Mouse (Mus musculus): ENCODE data around the gene Dph2. TPM values are rescaled to one million over a fixed set of nuclear protein-coding genes. Genes with fewer than 3 reads are reported as not detected.

The Dph2 gene
- polyA plus RNA-seq, 1 experiment from 2014 or later: 27.1 TPM

- H3K36me3 ChIP-seq: peaks cover 93% of the 10 kb centered on the region
Measured at GRCm38 (mm10) chr4:117904761-117905160, 12.9 kb upstream of the Dph2 start.

DNA sequence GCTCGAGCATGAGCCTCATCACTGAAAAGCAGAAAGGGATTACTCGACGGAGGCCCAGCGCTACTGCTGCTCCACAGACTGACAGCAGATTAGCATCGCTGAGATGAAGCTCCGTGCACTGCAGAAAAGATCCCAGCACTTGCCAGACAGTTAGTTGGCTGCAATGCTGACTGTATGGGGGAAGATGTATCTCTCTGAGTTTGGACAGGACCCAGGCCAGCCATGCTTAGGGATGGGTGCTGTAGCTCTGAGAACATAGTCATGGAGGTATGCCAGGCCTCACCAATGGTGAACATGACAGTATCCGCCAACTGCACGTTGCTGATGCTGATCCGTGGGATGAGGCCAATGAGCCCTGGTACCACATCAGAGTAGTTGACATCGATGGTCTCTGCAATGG lies 12.3 kb upstream of the Dph2 start:
- Histone ChIP-seq H3K36me3 (peaks cover 93% of the 10 kb centered on the region), H3K27ac (no peak overlapping the region), H3K27me3 (ENCODE audit: insufficient read depth, poor library complexity, severe bottlenecking) (no peaks in the 10 kb centered on the region), H3K4me3 (no peak overlapping the region), H3K4me1 (replicated peaks) (peaks cover 8% of the 10 kb centered on the region), H3K9me3 (no peaks in the 10 kb centered on the region)
- WGBS: 94% methylated on average over 10 of the region's 10 CpGs
- no peak for DNase-seq (ENCODE audit: low spot score)

More at GRCm38 (mm10) chr4:117904761-117905160, 12.9 kb upstream of the Dph2 start:
- no peak overlapping the region for H3K4me3 ChIP-seq
- DNase-seq (ENCODE audit: low spot score): no peak
- H3K9me3 ChIP-seq: no peaks in the 10 kb centered on the region
- WGBS: 93% methylated on average over 8 of the region's 8 CpGs
- no peaks in the 10 kb centered on the region for H3K27me3 ChIP-seq (ENCODE audit: insufficient read depth, poor library complexity, severe bottlenecking)
- no peak overlapping the region for H3K27ac ChIP-seq
- H3K4me1 ChIP-seq (replicated peaks): peaks cover 15% of the 10 kb centered on the region

GRCm38 (mm10) chr4:117898111-117898510 lies 6.3 kb upstream of the Dph2 start:
- Histone ChIP-seq H3K4me3 (no peak overlapping the region), H3K4me1 (replicated peaks) (no peaks in the 10 kb centered on the region), H3K9me3 (no peaks in the 10 kb centered on the region), H3K27me3 (ENCODE audit: insufficient read depth, poor library complexity, severe bottlenecking) (no peaks in the 10 kb centered on the region), H3K36me3 (peaks cover 94% of the 10 kb centered on the region), H3K27ac (no peak overlapping the region)
- WGBS: 90% methylated on average over 3 of the region's 3 CpGs
- no peak for DNase-seq (ENCODE audit: low spot score)

- 95% methylated on average over 6 of the region's 6 CpGs for WGBS
- H3K36me3 ChIP-seq: peaks cover 73% of the 10 kb centered on the region
- no peaks in the 10 kb centered on the region for H3K9me3 ChIP-seq
- no peaks in the 10 kb centered on the region for H3K27me3 ChIP-seq (ENCODE audit: insufficient read depth, poor library complexity, severe bottlenecking)
- no peak overlapping the region for H3K27ac ChIP-seq
- peaks cover 11% of the 10 kb centered on the region for H3K4me1 ChIP-seq (replicated peaks)
- no peak overlapping the region for H3K4me3 ChIP-seq
- DNase-seq (ENCODE audit: low spot score): no peak
Measured at GRCm38 (mm10) chr4:117896031-117896430, 4.2 kb upstream of the Dph2 start.

GRCm38 (mm10) chr4:117895339-117895738 lies 3.5 kb upstream of the Dph2 start:
- no peaks in the 10 kb centered on the region for H3K9me3 ChIP-seq
- H3K27me3 ChIP-seq (ENCODE audit: insufficient read depth, poor library complexity, severe bottlenecking): no peaks in the 10 kb centered on the region
- DNase-seq (ENCODE audit: low spot score): no peak
- H3K36me3 ChIP-seq: peaks cover 72% of the 10 kb centered on the region
- H3K4me1 ChIP-seq (replicated peaks): peaks cover 18% of the 10 kb centered on the region
- no peak overlapping the region for H3K4me3 ChIP-seq
- 83% methylated on average over 7 of the region's 7 CpGs for WGBS
- no peak overlapping the region for H3K27ac ChIP-seq

GRCm38 (mm10) chr4:117894601-117895000 lies 2.8 kb upstream of the Dph2 start:
- 92% methylated on average over 8 of the region's 8 CpGs for WGBS
- no peaks in the 10 kb centered on the region for H3K27me3 ChIP-seq (ENCODE audit: insufficient read depth, poor library complexity, severe bottlenecking)
- no peaks in the 10 kb centered on the region for H3K9me3 ChIP-seq
- no peak overlapping the region for H3K27ac ChIP-seq
- no peak overlapping the region for H3K4me3 ChIP-seq
- no peak for DNase-seq (ENCODE audit: low spot score)
- H3K36me3 ChIP-seq: peaks cover 72% of the 10 kb centered on the region
- H3K4me1 ChIP-seq (replicated peaks): peaks cover 19% of the 10 kb centered on the region

- Histone ChIP-seq H3K4me1 (replicated peaks) (peaks cover 19% of the 10 kb centered on the region), H3K4me3 (no peak overlapping the region), H3K27ac (no peak overlapping the region), H3K36me3 (peaks cover 71% of the 10 kb centered on the region), H3K9me3 (no peaks in the 10 kb centered on the region), H3K27me3 (ENCODE audit: insufficient read depth, poor library complexity, severe bottlenecking) (no peaks in the 10 kb centered on the region)
- DNase-seq (ENCODE audit: low spot score): peak; percentile 47
- WGBS: 23% methylated on average over 9 of the region's 9 CpGs
Measured at GRCm38 (mm10) chr4:117893376-117893775, 1.5 kb upstream of the Dph2 start.

DNA sequence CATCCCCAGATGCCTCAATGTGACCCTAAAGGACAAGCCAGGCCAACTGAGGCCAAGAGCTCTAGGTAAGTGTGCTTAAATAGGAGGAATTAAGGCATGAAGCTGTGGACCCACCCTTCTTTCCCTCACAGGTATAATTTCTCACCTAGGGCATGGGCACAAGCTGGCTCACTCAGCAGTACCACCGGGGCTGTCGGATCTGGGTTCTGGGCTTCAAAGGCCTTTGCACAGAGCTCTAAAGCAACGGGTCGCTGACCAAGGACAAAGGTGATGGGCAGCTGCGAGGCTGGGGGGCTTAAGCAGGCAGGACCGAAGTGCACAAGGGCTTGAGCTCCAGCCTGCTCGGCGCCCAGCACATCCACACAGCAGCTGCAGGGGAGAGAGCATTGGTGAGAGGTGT lies 1.1 kb downstream of the Dph2 start:
- H3K27me3 ChIP-seq (ENCODE audit: insufficient read depth, poor library complexity, severe bottlenecking): no peaks in the 10 kb centered on the region
- no peak for DNase-seq (ENCODE audit: low spot score)
- H3K4me3 ChIP-seq: peak overlapping the region; percentile 76
- WGBS: 70% methylated on average over 8 of the region's 8 CpGs
- H3K27ac ChIP-seq: no peak overlapping the region
- H3K9me3 ChIP-seq: no peaks in the 10 kb centered on the region
- peaks cover 37% of the 10 kb centered on the region for H3K4me1 ChIP-seq (replicated peaks)
- peaks cover 48% of the 10 kb centered on the region for H3K36me3 ChIP-seq

GRCm38 (mm10) chr4:117890031-117890430 lies 1.8 kb downstream of the Dph2 start:
- peak overlapping the region; percentile 76; the same call in 1 of the 2 replicates for H3K4me3 ChIP-seq
- H3K27ac ChIP-seq: no peak overlapping the region
- H3K27me3 ChIP-seq (ENCODE audit: insufficient read depth, poor library complexity, severe bottlenecking): no peaks in the 10 kb centered on the region
- peaks cover 40% of the 10 kb centered on the region for H3K4me1 ChIP-seq (replicated peaks)
- no peaks in the 10 kb centered on the region for H3K9me3 ChIP-seq
- WGBS: 93% methylated on average over 14 of the region's 14 CpGs
- DNase-seq (ENCODE audit: low spot score): no peak
- H3K36me3 ChIP-seq: peaks cover 48% of the 10 kb centered on the region

DNA sequence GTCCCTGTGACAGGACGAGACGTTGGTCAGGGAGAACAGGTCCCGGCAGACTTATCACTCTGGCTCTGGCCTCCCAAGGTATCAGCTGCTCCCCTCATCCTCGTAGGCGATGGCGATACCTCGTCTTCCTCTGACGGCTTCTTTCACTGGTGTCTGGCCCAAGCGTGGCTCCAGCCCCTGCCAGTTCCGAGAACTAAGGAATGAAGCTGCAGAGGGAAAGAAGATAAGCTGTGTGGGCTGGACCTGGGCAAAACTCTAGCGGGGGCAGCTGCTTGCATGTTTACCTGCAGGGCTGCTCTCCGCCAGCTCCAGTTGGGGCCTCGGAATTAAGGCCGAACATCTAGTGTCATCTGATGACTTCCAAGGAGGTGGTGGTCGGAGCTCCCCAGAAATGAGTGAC lies 2.4 kb downstream of the Dph2 start:
- H3K27ac ChIP-seq: no peak overlapping the region
- H3K36me3 ChIP-seq: peaks cover 48% of the 10 kb centered on the region
- peaks cover 43% of the 10 kb centered on the region for H3K4me1 ChIP-seq (replicated peaks)
- no peak for DNase-seq (ENCODE audit: low spot score)
- H3K4me3 ChIP-seq: no peak overlapping the region
- no peaks in the 10 kb centered on the region for H3K9me3 ChIP-seq
- 92% methylated on average over 15 of the region's 15 CpGs for WGBS
- H3K27me3 ChIP-seq (ENCODE audit: insufficient read depth, poor library complexity, severe bottlenecking): no peaks in the 10 kb centered on the region

DNA sequence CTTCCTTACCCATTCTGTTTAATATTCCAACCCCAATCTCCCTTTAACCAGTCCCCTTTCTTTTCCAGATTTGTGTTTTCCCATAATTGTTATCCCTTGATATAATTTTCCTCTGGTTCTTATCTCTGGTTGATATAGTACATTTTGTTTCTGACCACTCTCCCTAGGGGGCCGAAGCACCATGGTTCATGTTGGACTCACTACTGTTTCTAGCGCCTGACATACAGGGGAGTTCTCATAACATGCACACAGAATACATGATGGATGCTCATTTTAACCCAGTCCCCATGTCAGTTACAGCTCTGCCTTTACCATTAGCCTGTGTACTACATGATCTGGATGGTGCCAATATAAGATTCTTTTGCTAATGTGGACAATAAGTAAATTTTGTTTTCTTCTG lies 3.9 kb downstream of the Dph2 start:
- Histone ChIP-seq H3K36me3 (peaks cover 46% of the 10 kb centered on the region), H3K27ac (no peak overlapping the region), H3K27me3 (ENCODE audit: insufficient read depth, poor library complexity, severe bottlenecking) (no peaks in the 10 kb centered on the region), H3K4me3 (peak overlapping the region; percentile 70; the same call in 1 of the 2 replicates), H3K9me3 (no peaks in the 10 kb centered on the region), H3K4me1 (replicated peaks) (peaks cover 56% of the 10 kb centered on the region)
- WGBS: 76% methylated on average over 2 of the region's 2 CpGs
- no peak for DNase-seq (ENCODE audit: low spot score)

DNA sequence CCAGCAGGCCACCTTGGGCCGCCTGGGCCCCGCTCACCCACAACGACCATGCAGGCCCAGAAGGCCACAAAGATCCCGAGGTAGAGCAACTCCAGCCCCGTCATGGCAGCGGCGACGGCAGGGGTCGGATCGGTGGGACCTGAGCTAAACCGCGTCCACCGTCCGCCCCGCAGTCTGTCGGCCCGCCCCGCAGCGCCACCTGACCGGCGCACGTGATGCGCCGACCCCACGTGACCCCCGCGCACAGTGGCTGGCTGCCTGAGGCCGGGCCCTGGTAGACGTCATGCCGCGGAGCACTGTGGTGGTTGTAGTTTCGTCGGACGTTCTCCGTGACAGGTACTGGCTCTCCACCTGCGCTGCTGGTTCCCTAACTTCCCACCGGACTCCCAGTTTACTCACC lies 4.7 kb downstream of the Dph2 start, which contains the start of gene Atp6v0b:
TSS of gene Atp6v0b (minus strand) at position 201 of the 400 bp plus-strand sequence.
- H3K9me3 ChIP-seq: no peaks in the 10 kb centered on the region
- peak; percentile 92 for DNase-seq (ENCODE audit: low spot score)
- peak within 1 kb of the TSS; percentile 70 for H3K4me3 ChIP-seq
- H3K4me1 ChIP-seq (replicated peaks): peaks cover 60% of the 10 kb centered on the region
- H3K36me3 ChIP-seq: peaks cover 46% of the 10 kb centered on the region
- peak within 1 kb of the TSS; percentile 87 for H3K27ac ChIP-seq
- WGBS: under 1% methylated on average over 37 of the region's 37 CpGs
- H3K27me3 ChIP-seq (ENCODE audit: insufficient read depth, poor library complexity, severe bottlenecking): no peaks in the 10 kb centered on the region

DNA sequence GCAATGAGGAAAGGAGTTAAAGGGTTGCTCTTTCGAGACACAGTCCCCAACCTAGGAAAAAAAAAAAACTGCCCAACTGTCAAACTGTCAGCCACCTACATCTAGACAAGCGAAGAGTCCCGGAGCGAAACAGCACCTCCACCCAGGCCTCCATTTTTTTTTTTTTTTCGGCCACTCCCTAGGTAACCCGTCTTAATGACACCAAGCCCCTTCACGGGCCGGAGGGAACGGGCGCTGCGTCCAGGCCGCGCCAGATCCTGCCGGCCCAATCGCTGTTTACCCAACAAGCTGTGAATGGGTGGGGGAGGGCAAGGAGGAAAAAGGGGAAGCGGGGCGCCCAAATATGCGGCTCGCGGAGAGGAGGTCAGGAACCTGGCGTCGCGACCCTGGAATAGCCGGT lies 5.2 kb downstream of the Dph2 start:
- no peak for DNase-seq (ENCODE audit: low spot score)
- Histone ChIP-seq H3K27ac (peak overlapping the region; percentile 87), H3K27me3 (ENCODE audit: insufficient read depth, poor library complexity, severe bottlenecking) (no peaks in the 10 kb centered on the region), H3K9me3 (no peaks in the 10 kb centered on the region), H3K36me3 (peaks cover 46% of the 10 kb centered on the region), H3K4me1 (replicated peaks) (peaks cover 63% of the 10 kb centered on the region), H3K4me3 (peak overlapping the region; percentile 70)
- 3% methylated on average over 24 of the region's 24 CpGs for WGBS

GRCm38 (mm10) chr4:117885994-117886393 lies 5.8 kb downstream of the Dph2 start:
- Histone ChIP-seq H3K9me3 (no peaks in the 10 kb centered on the region), H3K4me1 (replicated peaks) (peaks cover 63% of the 10 kb centered on the region), H3K36me3 (peaks cover 51% of the 10 kb centered on the region), H3K27ac (no peak overlapping the region), H3K27me3 (ENCODE audit: insufficient read depth, poor library complexity, severe bottlenecking) (no peaks in the 10 kb centered on the region), H3K4me3 (peak overlapping the region; percentile 70)
- 89% methylated on average over 9 of the region's 9 CpGs for WGBS
- DNase-seq (ENCODE audit: low spot score): no peak

All from hindbrain, embryonic 10.5 days (tissue).